Mouse (Mus musculus): Measurements from ENCODE around the gene Shank1.

- TF ChIP-seq GATA1 (IDR thresholded peaks at IDR 0.05; ENCODE audit: borderline replicate concordance, low read length) (no peak), FLI1 (IDR thresholded peaks at IDR 0.05; ENCODE audit: low read length) (no peak)
Measured at GRCm38 (mm10) chr7:44269397-44269796, 40.7 kb upstream of the Shank1 start.
